Mouse (Mus musculus) adrenal gland, postnatal 10 days (tissue): ENCODE measurements around the gene Negr1. TPM values are rescaled to one million over a fixed set of nuclear protein-coding genes. Genes with fewer than 3 reads are reported as not detected.
A peak's percentile ranks its signal among the peaks of the same experiment; 100 is the strongest.

Experiments used
- DNase-seq: peaks from one replicate; pipeline ENCODE4 v3.0.0; 2021; ENCODE audit warnings: mixed read lengths
- total RNA-seq, 2 experiments: library from RNA; stranded (reverse); gene quantifications; 2 replicates each; pipeline ENCODE4 v1.2.3; 2021

The Negr1 gene
- total RNA-seq, 2 experiments from 2014 or later = 6.7 to 7.9 TPM

- peak; percentile 30 for DNase-seq
These were observed 234.6 kb downstream of the Negr1 start for GRCm38 (mm10) chr3:156796061-156796691.

DNA sequence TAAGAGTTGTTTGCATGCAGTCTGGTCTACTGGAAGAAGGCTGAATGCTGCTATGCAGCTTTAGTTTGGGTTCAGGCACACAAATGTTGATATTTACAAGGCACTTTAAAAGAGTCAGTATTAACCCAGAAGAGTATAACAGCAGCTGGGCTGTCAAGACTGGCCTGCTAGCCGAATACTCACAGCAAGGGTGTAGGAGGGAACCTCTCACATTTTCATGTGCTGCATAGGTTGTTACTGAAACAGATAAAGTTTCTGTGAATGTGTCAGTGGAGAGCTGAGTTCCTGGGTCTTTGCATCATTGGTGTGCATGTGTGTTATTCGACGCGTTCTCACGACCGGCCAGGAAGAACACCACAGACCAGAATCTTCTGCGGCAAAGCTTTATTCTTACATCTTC is 237.6 kb downstream of the Negr1 start:
- DNase-seq = no peak

GRCm38 (mm10) chr3:156809836-156810235 is 248.2 kb downstream of the Negr1 start:
- no peak for DNase-seq

- DNase-seq = no peak
These were observed 255.3 kb downstream of the Negr1 start for GRCm38 (mm10) chr3:156816938-156817337.

DNA sequence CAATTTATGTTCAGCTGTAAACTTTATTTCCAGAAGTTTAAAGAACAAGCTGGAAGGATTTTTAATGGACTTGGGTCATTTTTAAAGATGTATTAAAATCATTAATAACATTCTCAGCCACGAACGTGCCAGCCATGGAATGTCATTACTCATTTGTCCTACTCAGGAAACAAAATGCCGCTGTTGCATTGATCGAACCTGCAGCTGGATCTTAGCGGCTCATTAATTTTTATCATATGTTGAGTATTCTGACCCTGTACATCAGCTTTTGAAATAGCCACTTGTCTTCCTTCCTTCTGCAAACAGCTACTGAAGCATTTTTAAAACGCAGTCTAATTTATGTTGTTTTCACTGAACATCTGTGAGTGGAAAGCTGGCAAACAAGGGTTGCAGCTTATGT is 255.9 kb downstream of the Negr1 start:
- no peak for DNase-seq

DNA sequence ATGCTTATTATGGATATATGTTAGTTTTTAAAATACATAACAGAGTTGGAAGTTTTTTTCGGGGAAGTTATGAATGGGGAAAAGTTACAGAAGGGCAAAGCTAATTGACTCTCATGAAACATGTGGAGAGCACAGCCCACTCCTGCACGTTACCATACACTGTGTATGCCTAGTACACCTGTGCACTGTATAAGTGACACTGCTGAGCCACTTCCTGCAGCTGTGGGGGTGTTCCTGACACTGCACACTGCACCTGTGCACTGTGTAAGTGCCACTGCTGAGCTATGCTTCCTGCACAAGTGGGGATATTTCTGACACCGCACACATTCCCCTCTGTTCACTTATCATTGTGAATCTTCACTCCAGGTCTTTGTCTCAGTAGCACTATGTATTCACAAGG is 261.4 kb downstream of the Negr1 start:
- DNase-seq = no peak

DNA sequence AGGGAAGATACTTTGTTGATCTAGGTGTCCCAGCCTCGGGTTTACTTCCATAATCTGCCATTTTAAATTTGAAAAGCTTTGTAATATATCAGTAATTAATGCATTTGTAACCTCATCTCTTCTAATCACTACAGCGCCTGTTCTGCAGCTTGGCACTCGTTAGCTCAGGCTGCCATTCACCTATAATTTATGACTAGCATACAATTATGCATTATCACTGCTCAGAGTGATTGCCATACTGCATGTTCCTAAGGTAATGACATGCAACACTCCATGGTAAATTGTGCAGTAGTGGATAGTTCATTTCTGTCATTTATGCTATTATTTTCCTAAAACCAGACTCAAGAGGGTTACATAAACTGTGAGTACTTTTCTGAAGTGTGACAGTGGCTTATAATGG is 272.3 kb downstream of the Negr1 start:
- DNase-seq = no peak

GRCm38 (mm10) chr3:156838550-156838949 is 277.0 kb downstream of the Negr1 start:
- no peak for DNase-seq

DNA sequence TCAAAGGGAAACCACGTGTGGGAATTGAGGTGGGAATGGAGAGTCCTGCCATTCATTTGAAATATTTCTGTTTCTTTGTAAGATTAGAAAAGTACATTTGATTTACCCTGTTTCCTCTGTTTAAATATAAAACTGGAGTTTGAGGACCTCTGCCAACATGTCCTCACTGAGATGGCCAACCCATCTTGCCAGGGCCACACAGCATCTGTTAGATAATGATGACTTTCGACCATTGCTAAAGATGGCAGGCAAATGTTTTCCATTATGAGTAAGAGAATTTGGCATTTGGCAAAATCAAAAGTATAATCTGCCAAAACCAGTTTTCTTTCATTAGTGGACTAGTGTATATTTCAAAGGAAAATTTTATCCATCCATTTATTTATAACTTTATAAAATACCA is 286.8 kb downstream of the Negr1 start:
- no peak for DNase-seq

DNA sequence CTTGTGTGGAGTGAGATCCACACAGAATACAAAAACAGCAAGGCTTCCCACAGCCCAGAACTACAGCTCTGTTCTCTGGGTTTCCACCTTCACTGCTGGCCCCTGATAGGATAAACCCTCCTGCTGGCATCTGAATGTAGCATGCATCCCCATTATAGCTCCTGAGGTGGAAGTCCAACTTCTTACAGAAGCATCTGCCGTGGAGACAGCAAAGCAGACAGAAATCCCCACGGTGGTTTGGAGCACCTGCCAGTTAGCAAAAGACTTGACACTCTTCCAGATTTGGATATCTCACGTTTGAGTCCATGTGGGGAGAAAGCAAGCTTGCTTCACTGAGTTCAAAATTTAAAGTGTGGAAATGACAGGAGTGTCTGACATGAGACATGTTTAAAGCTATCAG is 290.3 kb downstream of the Negr1 start:
- DNase-seq = no peak

DNA sequence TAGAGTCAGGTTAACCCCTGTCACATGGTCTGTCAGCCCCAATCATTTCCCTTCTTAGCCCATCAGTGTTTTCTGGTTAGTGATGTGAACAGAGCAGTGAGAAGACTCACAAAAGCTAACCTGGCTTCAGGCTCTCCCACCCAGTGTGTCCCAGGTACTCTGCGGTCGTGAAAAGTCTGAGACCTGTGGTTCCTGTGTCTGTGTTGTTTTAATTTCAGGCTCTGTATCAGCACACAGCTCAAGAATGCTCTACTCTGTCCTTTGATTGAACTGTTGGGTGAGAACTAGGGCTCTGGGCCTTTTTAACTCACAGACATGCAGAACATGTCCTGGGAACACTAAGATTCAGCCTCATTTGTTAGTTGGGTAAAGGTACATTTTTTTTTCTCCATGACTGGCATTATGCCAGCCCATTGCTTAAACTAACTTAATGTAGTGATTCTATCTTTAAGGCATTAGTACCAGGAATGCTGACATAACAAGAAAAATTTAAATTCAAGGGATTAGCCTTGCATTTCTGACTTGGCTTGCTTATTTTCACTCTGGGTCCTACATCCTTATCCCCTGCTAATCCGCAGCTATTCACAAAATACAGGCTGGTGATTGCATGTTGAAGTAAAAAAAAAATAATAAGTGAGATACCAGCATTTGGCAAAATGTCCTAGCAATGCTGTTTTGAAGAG is 308.8 kb downstream of the Negr1 start:
- no peak for DNase-seq

DNA sequence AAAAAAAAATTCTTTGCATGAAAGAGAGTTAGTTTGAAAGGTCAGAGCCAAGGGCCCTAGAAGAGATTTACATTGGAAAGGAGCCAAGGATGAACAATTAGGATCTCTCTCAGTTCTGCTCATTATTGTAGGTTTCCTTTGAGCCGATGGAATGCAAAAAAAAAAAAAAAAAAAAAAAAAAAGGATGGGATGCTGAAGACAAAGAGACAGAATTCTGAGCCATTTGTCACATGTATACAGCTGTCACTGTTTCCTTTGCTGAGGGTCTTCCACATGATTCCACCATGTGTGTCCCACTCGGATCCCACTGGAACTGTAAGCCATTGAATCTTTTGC is 309.3 kb downstream of the Negr1 start:
- no peak for DNase-seq

DNA sequence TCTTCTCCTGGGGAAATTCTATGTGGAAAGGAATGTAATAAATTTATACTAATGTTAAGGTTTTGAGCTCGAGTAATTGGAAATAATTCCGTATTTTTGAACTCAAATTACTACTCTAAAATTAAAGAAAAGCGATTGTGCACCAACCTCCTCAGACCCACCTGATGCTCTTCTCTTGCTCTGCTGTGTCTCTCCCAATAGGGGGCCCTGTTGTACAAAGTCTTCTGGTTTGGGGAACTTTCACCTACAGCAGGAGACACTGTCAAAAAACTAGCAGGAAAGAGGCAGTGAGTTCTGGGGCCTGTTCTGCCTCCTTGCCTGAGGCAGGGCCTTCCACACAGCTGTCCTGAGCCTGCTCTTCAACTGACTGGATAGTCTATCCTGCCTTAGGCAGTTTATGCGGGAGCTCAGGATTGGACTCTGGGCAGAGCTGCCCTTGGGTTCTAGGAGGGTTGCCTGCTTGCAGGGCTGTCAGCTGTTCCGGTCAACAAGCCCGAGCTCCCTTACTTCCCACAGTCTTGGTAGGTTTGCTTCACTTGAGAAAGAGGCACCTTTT is 310.1 kb downstream of the Negr1 start:
- peak; percentile 5 for DNase-seq

- DNase-seq = peak; percentile 6
These were observed 315.0 kb downstream of the Negr1 start for GRCm38 (mm10) chr3:156876551-156876950.

DNA sequence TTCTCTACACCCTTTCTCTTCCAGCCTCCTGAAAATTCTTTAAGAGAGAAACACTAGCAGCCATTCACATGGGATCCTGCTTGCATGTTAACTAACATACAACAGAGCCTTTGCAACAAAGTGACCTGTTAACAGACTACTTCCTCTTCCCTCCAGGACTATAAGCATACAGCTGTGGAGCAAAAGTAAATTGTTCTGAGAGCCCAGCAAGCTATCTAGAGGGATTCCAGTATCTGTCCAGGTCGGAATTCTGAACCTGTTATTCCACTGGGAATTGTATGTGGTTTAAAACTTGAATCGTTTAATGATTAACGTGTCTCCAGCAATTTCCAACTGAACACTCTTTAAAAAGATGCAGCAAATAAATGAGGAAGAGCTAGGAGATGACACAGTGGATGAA is 320.5 kb downstream of the Negr1 start:
- no peak for DNase-seq

- DNase-seq = no peak
These were observed 322.3 kb downstream of the Negr1 start for GRCm38 (mm10) chr3:156883873-156884272.

- no peak for DNase-seq
These were observed 324.1 kb downstream of the Negr1 start for GRCm38 (mm10) chr3:156885689-156886088.

GRCm38 (mm10) chr3:156886915-156887314 is 325.3 kb downstream of the Negr1 start:
- no peak for DNase-seq

DNA sequence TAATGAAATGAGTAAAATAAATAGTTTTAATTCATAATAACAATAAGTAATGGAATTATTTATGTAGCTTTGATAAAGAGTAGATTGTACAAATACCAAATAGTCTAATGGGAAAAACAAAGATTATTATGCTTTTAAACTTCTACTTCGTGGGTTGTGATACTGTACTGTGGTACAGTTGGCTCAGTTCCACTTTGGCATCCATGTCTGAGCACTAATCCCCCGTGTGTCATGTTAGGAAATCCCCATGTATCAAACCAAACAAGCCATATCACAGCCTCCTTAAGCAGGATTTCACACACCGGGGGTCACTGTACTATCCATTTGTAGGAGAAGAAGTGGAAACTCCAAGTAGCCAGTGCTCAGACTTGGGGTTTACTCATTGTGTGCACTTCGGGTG is 329.4 kb downstream of the Negr1 start:
- DNase-seq = peak; percentile 26

- no peak for DNase-seq
These were observed 333.7 kb downstream of the Negr1 start for GRCm38 (mm10) chr3:156895322-156895721.

- DNase-seq = no peak
These were observed 334.5 kb downstream of the Negr1 start for GRCm38 (mm10) chr3:156896106-156896505.

DNA sequence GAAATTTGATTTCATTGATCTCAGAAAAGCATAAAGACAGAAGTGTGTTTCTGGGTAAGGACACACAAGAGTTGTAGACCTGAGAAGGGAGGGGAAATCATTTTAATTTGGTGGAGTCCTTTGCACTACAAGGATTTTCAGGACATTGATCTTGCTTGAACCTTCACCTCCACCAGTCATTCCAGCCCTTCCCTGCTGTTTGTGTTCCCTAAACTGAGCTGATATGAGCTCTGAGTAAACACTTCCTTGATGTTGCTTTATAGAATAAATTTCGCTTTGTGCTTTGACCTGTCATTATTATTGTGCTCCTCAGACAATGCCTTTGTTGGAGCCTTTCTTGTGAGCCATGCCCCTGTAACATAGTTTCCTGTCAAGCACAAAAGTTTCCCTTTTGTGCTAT is 335.0 kb downstream of the Negr1 start:
- no peak for DNase-seq

- no peak for DNase-seq
These were observed 339.5 kb downstream of the Negr1 start for GRCm38 (mm10) chr3:156901140-156901539.

DNA sequence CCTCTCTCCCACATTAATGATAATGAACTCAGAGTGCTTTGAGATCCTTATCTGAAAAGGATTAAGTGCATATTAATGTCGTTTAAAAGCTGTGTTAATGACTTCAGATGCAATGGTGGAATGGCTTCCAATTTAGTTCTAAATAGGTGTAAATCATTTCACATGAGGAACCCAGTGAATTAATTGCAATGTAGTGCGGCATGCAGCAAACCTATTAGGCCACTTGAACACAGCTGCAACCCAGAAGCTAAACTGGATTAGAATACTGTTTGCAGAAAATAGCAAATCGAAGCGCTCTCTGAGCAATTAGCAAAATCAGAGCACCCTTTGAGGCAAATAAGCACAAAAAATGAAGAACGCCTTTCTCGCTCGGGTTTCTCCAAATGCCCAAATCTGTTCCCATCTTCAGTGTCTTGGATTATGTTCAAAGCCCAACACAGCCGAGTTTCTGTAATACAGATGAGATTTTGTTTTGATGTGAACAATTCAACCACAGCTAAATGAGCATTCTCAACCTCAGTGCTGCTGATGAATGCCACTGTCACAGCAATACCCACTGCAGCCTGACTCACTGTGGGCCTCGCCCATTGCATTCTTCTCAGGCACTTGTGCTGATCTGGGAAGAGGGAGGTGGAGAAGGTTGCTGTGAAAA is 342.5 kb downstream of the Negr1 start:
- DNase-seq = no peak
